Mouse (Mus musculus) heart, postnatal 25 days (tissue): ENCODE results near the gene Arhgap42. TPM values are rescaled to one million over a fixed set of nuclear protein-coding genes. Genes with fewer than 3 reads are reported as not detected.
A peak's percentile ranks its signal among the peaks of the same experiment; 100 is the strongest.

ENCODE experiments used
- DNase-seq: peaks from one replicate; pipeline ENCODE4 v3.0.0; 2022; ENCODE audit warnings: low spot score
- intact Hi-C: fragments of 180-260 bp; cut with DNase I; formaldehyde crosslinking; loops from one replicate; pipeline ENCODE4 v1.15.1; 2025
- total RNA-seq, 2 experiments: library from RNA; stranded (reverse); gene quantifications; 2 replicates each; pipeline ENCODE4 v1.2.3; 2021

Gene Arhgap42
- total RNA-seq, 2 experiments from 2014 or later = 6.9 to 9.2 TPM

DNA sequence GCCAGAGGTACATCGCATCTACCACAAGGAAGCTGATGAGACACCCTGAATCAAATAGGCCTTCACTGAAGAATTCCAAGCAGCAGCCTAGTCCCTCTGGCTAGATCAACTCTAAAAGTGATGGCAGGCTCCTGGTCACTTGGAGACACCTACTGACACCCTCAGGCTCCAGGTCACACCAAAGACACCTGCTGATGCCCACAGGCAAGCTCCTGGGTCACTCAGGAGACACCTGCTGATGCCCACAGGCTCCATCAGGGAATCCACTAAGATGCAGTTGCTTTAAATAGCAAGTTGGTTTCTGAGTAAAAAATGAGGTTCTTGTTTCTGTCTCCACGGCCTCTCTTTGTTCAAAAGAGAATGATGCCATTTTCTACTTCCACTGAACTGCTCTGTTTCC lies 81.5 kb downstream of the Arhgap42 start:
- no peak for DNase-seq
- intact Hi-C loops = no loop called here

DNA sequence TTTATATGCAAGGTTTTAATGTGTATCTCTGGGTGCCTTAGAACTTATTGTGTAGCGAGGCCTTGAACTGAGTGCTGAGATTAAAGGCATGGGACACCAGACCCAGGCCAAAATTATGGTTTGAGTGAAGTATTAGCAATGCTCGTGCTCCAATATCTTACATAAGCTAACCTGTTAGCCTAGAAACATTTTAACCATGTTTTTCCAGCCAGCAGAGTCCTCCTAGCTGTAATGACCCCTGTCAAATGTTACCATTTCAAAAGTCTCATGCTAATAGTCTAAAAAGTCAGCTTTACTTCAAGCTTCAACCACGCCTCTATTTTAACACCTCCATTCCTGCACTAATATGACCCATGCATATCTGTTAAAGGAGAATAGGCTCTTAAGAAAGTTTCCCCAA lies 84.3 kb downstream of the Arhgap42 start:
- intact Hi-C loops = no loop called here
- no peak for DNase-seq

DNA sequence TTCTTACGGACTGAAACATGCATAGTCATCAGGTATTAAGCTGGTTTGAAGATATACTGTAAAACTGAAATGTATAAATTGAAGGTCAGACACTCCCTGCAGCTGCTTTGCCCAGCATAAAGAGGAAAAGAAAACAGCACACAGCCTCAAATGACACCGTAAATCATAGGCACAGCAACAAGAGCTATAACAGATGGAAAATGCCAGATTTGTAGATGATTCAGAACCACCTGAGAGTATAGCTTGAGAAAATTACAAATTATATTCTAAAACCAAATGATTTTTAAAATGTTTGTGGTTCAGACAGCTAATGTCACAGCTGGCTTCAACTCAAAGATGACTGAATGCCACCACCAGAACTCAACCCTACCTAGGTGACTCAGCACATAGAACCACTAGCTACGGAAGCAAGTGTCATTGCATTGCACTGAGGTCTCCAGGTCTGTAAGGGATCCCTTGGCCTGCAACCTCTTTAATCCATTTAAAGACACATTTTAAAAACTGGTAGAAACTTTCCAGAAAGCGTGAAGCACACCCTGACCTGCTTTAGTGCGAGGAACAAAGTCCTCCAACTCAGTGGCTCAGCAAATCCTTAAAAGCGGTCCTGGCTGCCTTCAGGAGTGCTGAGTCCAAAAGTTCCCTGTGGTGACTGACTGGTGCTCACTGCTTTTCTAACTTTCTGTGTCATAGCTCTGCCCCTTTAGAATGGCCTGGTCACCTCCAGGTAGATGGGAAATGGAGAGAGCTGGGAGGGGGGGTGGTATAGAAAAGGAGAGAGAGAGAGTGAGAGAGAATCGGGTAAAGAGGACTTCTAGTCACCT lies 94.4 kb downstream of the Arhgap42 start:
- no peak for DNase-seq
- intact Hi-C loops = no loop called here

DNA sequence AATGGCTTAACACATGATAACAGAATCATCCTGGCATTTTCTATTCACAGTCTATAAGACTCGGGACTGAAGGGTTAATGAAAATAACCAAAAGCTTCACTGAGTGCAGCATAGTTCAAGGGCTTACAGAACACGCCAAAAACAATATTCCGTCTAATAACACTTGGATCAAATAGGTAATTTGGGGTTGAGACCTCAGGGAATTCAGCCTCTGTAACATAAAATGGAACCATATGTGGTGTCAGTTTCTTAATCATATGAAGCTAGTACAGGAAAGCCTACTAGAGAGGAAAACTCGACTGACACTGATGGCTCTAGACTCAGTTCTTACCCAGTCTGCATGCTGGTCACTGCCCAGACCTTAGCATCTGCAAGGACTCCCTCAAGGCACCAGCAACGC lies 95.8 kb downstream of the Arhgap42 start:
- no peak for DNase-seq
- intact Hi-C loops = no loop called here

DNA sequence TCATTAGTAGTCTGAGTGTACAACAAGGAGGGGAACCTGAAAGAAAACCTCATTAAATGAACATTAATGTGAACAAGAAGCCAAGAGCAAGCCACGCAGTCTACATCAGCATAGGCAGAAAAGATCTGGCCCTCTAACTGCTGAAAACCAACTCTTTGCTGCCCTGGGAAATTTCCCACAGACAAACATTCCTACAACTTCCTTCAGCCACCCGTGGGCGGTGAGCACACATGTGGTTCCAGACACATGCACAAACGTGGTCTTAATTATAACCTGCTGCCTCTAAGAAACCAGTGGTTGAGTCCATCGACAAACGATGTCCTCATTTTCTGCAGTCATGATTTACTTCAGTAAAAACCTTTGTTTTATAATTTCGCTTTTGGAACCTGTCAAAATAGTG lies 96.3 kb downstream of the Arhgap42 start:
- no peak for DNase-seq
- intact Hi-C loops = no loop called here

DNA sequence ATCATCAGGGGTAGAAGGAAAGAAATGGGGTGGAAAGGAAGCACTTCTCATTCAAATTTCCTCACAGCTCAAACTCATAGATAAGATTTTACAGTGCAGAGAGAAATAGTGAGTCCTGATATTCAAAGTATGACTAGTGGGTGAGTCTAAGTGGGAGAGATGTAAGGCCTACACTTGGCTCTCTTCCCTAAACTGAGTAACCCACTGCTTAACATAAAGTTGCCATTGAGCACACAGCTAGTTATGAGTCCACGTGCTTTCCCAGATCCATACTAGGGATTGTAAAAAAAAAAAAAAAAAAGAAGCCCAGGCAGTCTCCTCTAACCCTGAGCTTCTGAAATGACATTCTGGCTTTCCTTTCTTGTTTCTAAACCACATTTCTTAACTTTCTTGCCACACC lies 96.8 kb downstream of the Arhgap42 start:
- intact Hi-C loops = no loop called here

DNA sequence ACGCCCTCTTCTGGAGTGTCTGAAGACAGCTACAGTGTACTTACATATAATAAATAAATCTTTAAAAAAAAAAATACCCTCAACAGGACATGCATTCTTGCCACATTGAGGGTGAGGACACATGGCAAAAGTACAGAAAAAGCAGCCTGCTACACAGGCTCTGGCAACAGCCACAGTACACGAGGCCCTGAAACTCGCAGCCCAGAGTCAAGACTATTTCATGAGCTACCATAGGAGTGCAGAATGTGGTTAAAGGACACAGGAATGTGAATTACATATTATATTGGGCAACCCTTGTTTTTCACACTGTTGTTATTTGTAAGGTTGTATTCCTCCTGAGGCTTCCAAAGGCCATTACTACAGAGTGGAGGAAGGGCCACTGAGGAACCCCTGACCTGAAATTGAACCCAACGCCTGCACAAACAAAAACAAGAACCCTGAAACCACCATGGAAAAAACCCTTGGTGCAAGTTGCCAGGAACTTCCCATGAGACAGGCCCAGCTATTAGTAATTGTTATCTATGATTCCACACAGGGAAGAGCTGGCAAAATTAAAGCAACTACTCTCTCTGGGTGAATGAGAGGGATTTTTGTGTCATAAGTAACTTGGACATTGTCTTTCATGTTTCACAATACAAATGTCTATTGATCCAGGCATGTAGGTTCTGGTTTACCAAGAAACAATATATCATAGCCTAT lies 109.8 kb downstream of the Arhgap42 start:
- DNase-seq = peak; percentile 48
- intact Hi-C loops = loop anchor here (10.0 kb wide), 1 partner anchor 106 kb away; the partner anchor contains the start of gene Arhgap42

More for the DNA sequence above, 96.8 kb downstream of the Arhgap42 start:
- DNase-seq = no peak

DNA sequence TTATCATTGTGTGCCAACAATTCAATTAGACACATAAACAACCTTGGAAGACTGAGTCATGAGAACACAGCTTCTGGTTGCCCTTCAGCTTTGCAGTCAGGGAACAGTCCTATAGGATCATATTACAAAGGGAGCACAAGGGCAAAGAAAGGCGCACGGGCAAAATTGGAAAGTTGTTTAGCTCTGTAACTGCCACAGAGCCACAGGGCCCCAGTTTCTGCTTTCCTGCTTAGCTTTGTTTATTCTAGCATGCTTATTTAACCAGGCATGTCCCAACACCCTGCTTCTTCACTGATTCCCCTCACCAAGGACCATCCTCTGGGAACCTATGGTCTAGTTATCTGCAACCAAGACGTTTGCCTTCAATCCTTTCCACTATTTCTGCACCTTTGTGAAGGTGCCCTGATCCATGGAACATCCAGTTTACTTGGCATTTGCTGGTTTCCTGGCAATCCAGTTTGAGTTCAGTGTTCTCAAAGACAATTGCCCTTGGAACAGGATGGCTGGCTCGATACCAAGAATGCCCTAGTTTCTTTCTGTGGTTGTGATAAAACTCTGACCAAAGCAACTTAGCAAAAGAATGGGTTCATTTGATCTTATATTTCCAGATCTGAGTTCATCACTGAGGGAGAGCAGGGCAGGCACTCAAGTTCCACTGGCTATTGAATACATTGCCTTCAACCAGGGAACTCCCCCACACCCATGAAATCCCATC lies 111.7 kb downstream of the Arhgap42 start:
- intact Hi-C loops = loop anchor here (10.0 kb wide), 1 partner anchor 108 kb away; the partner anchor contains the start of gene Arhgap42
- no peak for DNase-seq

DNA sequence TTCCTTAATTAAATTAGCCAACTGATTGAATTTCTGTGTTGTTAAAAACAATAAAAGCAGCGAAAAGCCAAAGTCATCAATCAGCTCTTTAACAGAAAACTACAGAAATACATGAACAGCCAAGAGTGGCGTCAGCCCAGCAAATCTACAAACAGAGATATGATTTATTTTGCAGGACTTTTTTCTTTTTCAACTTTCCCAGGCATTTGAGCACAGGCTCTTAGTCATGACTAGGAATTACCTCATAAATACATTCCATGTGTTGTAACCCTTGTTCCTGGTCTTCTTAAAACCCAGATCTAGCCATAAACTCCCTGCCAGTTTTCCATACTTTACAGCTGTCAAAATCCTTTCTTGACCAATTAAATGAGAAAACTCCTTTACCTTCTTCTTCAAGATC lies 114.7 kb downstream of the Arhgap42 start:
- intact Hi-C loops = loop anchor here (10.0 kb wide), 1 partner anchor 111 kb away; the partner anchor contains the start of gene Arhgap42
- no peak for DNase-seq

DNA sequence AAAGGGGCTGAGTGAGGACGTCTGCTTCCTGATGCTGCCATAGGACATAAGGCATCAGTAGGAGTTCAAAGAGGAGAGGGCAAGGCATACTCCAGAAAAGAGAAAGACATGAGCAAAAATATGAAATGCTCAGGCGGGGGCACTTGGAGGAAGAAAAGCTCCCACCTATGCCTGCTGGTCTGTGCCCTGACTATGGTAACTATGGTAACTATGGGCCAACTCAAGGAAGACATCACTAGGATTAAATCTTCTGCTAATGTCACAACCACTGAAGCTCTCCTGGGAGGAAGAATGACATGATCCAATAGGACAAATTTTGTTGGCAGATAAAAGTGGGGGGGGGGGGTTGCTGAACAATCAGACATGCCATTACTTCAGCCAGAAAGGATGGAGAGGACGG lies 124.6 kb downstream of the Arhgap42 start:
- no peak for DNase-seq
- intact Hi-C loops = no loop called here

DNA sequence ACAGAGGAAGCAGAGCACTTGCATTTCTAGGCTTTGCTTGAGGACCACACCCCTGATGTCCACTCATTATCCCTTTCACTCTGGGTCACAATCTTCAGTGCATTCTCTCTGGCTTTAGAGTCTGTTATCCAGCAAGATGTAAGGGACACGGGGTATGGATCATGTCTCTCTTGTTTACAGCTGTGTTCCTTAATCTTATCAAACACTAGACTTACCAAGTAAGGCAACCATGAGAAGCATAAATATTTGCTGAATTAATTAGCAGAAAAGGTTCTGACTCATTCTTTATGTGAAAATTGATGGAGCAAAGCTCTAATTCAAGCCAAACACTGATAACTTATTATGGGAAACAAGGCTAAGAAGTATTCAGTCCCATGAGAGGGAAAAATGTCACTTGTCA lies 125.1 kb downstream of the Arhgap42 start:
- intact Hi-C loops = no loop called here
- DNase-seq = no peak

DNA sequence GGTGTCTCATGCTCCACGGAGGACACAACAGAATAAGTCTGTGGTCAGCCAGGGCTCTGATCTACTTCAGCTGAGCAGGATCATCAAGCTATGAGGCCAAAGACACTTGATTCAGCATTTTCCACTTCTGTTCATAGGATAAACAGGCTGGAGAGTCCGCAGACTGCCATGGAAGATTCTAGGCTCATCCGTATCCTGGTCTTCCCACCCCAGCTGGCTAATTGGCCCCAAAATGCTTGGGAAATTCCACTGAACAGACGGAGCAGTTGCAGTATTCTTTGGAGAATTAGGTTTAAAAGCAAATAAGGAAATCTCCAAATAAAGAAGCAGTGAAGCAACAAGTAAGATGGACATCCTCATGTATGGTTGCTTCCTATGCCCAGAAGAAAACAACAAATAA lies 126.0 kb downstream of the Arhgap42 start:
- DNase-seq = peak; percentile 13
- intact Hi-C loops = no loop called here

DNA sequence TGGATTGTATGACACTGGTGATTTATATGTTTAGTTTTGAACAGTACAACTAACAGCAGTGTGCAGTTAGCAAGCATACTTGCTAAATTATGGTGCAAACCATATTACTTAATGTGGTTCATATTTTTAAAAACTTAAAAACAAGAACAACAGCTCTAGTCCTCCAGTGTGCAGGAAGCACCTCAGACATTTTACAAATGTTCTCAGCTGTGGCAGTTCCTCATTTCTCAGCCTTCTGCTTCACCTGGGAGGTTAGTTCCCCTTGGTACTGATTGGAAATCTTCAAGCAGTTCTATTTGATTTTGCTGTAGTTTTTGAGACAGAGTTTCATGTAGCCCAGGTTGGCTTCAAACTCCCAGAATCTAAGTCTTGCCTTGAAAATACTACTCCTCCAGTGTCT lies 131.2 kb downstream of the Arhgap42 start:
- intact Hi-C loops = no loop called here

DNA sequence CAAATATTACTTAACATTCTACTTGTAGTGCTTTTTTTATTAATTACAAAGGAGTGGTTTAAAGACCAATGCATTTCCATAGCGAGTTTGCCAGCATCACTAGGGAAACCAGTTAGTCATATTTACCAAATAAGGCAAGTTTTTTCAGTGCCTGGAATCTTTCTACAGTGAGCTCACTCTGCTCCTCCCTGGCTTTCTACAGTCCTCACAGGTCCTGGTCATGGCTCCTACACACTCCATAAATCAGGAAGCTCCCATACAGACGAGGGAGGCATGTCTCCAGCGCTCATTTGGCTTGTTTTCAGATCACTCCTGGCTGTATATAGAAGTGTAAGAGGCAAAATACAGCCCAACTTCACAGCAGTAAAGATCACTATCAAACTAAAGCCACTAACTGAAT lies 134.1 kb downstream of the Arhgap42 start:
- no peak for DNase-seq
- intact Hi-C loops = no loop called here

More for the DNA sequence above, 131.2 kb downstream of the Arhgap42 start:
- no peak for DNase-seq

DNA sequence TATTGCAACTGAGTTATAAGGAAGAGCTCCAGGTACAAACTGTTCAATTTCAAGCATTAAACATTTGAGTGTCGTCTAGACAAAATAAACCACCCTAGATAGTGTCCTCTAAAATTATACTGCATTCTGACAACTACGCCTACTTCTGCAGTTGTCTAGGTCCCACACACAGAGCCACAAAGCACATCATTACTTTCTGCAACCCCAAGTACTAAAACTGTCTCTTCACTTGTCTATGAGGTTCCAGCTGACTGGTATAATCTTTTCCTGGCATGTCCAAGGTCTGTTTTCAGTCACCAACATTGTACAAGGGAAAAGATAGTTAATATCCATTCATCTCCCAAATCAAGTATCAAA lies 136.8 kb downstream of the Arhgap42 start:
- intact Hi-C loops = no loop called here

DNA sequence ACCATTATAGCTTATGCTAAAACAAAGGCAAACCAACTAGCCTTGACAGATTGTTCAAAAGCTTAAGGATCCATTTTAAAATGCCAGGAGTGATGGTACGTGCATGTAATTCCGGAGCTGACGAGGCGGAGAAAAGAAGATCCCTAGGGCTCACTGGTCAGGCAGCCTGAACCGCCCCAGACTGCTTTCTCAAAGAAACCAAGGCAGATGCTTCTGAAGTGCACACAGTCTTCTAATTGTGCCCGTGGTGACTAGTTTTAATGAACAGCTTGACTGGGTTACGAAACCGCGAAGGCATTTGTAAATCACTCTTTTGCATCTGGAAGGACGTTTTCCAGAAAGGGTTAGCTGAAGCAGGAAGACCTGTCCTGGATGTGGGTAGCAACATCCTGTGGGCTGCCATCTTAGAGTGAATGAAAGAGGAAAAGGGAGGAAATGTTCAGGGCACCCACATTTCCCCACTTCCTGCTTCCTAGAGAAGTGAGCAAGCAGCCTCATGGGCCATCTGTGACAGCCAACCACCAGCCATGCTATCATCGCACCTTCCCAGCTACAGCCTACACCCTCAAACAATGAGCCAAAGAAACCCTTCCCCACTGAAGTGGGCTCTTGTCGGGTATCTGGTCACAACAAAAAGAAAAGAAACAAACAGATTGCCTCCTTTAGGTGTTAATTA lies 137.3 kb downstream of the Arhgap42 start:
- intact Hi-C loops = no loop called here
- DNase-seq = no peak

More for the DNA sequence above, 136.8 kb downstream of the Arhgap42 start:
- DNase-seq = no peak

DNA sequence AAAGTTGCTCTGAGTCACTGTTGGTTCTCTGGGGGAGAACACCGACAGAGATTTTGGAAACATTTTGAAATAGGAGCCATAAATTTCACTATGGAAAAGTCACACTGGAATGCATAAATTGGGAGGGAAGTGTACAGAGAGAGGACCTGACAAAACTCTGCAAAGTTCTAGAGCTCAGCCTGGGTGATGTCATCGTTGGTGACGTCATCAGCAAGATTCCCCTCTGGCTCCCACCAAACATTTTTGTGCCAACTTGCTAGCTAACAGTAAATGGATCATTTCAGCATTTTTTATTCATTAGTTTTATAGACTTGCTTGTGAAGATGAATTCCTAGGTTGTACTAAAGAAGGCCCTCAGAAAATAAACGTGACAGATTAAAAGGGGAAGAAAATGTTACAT lies 137.8 kb downstream of the Arhgap42 start:
- no peak for DNase-seq
- intact Hi-C loops = no loop called here

DNA sequence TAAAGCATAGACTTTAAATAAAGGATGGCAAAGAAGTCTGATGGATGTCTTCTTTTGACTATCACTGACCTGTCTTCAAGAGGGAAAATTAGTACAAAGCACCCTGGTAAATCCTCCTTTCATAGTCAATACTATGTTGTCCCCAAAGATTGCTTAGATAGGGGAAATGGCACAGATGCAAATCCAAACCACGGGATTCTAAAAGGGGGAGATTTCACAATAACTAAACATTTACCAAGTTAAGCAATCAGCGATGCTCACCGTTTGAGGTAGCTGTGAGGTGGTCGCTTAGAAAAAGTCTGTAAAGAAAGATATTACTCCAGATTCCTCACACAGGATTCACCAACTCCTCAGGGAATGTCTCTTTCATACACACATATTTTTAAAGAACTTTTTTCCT lies 141.1 kb downstream of the Arhgap42 start:
- DNase-seq = no peak
- intact Hi-C loops = no loop called here

DNA sequence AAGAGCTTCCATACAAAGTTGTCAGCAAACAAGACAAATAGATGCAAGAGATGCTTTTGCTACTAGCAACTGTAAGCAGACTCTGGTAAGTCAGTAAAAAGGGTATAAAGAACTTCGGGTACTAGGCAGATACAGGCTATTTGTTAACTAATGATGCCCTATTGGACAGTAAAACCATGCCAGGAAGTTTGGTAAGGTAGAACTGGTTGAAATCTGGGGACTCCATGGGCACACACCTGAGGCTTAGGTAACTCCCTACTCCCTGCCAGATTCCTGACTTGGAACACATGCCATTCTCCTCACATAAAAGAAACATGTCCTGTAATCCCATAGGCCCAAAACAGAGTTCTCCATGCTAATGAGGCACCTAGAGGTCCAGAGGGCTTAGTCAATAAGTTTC lies 142.1 kb downstream of the Arhgap42 start:
- intact Hi-C loops = no loop called here
- DNase-seq = no peak

DNA sequence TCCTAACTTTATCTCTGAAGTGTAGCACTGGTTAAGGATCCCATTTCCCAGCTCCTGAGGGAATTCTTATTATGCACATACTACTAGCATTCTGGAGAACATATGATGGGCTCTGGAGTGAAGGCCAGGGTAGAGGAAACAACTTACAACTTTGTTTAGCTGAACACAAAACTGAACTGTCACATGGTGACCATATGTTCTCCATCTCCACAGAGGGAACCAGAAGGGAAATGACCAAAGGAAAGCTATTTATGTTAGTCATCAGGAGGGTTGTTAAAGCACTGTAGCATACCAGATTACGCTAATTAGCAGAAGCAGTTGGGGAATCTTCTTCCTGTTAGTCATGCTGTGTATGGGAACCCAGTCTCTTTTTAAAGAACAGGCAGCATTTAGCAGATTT lies 145.8 kb downstream of the Arhgap42 start:
- no peak for DNase-seq
- intact Hi-C loops = no loop called here
